Mouse (Mus musculus): ENCODE data around the gene Ogfod3. TPM values are rescaled to one million over a fixed set of nuclear protein-coding genes. Genes with fewer than 3 reads are reported as not detected.

Ogfod3 gene
- total RNA-seq (2012; rRNA removed) (10.1 and 12.7 TPM in 2 replicates), polyA plus RNA-seq (2012; ENCODE audit: insufficient read depth in 1 of 2, insufficient read length in 2 of 2, low read depth in 1 of 2, low replicate concordance in 2 of 2, missing spikeins in 1 of 2) (10 to 100 TPM in 1 of 2 experiments, not detected in 1; 12.3 TPM)

DNA sequence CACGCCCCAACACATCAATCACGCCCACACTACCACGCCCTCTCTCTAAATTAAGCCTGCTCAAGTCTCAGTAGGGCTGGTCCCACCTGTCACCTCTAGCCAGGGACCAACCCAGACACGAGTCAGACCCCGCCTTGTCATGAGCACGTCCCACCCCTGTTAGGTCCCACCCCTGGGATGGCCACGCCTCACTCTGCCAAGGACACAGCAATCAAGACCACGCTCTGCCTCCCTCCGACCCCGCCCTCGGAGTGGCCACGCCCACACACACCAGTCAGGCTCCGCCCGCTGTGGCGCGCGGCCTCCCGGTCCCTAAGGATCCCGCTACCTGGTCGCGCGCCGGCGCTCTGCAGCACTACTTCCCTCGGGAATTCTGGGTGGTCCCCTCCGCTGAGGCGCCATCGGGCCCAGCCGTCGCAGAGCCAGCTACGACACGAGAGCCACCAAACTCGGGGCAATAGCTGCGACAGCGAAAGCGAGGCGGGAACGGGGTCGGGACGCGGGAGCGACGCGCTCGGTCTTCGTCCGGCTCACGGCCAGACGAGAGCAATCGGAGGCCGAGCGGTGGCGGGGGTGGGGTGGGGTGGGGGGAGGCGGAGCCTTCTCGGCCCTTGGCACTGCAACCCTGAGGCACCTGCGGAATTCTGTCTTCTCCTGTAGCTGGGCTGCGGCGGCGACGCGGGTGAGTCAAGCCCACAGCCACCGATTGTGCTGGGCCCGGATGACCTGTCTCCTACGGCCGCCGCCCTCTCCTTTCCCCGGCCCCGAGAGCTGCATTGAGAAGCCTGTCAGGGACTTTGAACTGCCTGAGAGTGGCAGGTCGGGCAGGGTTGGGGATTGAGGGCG lies at the start of gene Ogfod3, which contains the start of gene Hexdc:
Gene Ogfod3 (minus strand): TSS at position 551 of the 846 bp plus-strand sequence.
Gene Hexdc (plus strand): TSS at position 273 of the 846 bp plus-strand sequence.
- Histone ChIP-seq H3K36me3 (ENCODE audit: control insufficient read depth in 1 of 2, insufficient read depth in 2 of 2, low read length in 2 of 2) (peaks cover 0 to 2% of the 10 kb centered on the region in 2 experiments; a peak in 1 of 4 replicates), H3K4me1 (ENCODE audit: control insufficient read depth in 1 of 2, insufficient read depth in 2 of 2, low read length in 2 of 2) (peaks cover 0 to 4% of the 10 kb centered on the region in 2 experiments; a peak in 1 of 4 replicates), H3K27ac (ENCODE audit: control insufficient read depth, low read depth, low read length) (peak within 1 kb of the TSS; percentile 35), H3K9me3 (replicated peaks; ENCODE audit: insufficient read depth, low read length) (no peaks in the 10 kb centered on the region), H3K79me2 (ENCODE audit: control insufficient read depth, insufficient read depth, low read length, poor library complexity) (no peaks in the 10 kb centered on the region; the same call in 1 of the 2 replicates), H3K9ac (ENCODE audit: control insufficient read depth, low read depth, low read length, poor library complexity, severe bottlenecking) (peak within 1 kb of the TSS; percentile 73), H3K27me3 (ENCODE audit: control insufficient read depth in 1 of 2, insufficient read depth in 2 of 2, low read length in 2 of 2) (no peaks in the 10 kb centered on the region), H3K4me3 (ENCODE audit: control insufficient read depth in 1 of 2, insufficient read depth in 1 of 2, low read depth in 2 of 2, low read length in 2 of 2) (peak within 1 kb of the TSS; percentile 65 to 81)
- TF ChIP-seq ZMIZ1 (IDR thresholded peaks at IDR 0.05; ENCODE audit: low read depth, low read length) (peak; percentile 58; the same call in 1 of the 2 replicates), ELF1 (IDR thresholded peaks at IDR 0.05; ENCODE audit: low read depth, low read length) (peak; percentile 27; the same call in 1 of the 2 replicates), MAFK (IDR thresholded peaks at IDR 0.05; ENCODE audit: borderline replicate concordance, low read depth, low read length) (no peak), BHLHE40 (IDR thresholded peaks at IDR 0.05; ENCODE audit: borderline replicate concordance, low read depth, low read length) (no peak), EP300 (IDR thresholded peaks at IDR 0.05; ENCODE audit: low read depth in 1 of 2, low read length in 2 of 2) (no peak), TBP (IDR thresholded peaks at IDR 0.05; ENCODE audit: low read depth, low read length) (no peak), MAZ (IDR thresholded peaks at IDR 0.05; ENCODE audit: low read depth, low read length) (peak; percentile 99), ZC3H11A (IDR thresholded peaks at IDR 0.05; ENCODE audit: low read depth, low read length) (no peak), MXI1 (IDR thresholded peaks at IDR 0.05; ENCODE audit: low read depth, low read length) (peak; percentile 92; the same call in 1 of the 2 replicates), RCOR1 (IDR thresholded peaks at IDR 0.05; ENCODE audit: low read depth, low read length) (no peak), POLR2AphosphoS2 (IDR thresholded peaks at IDR 0.05; ENCODE audit: low read length) (peak; percentile 90), CTCF (IDR thresholded peaks at IDR 0.05 in 2 of 3, conservative IDR thresholded peaks at IDR 0.05 in 1 of 3; ENCODE audit: control insufficient read depth in 1 of 3, insufficient read depth in 1 of 3, low read depth in 2 of 3, low read length in 3 of 3, poor library complexity in 1 of 3, severe bottlenecking in 1 of 3) (peak in 1 of 3 experiments; percentile 8; a peak in 1 of 6 replicates), POLR2A (IDR thresholded peaks at IDR 0.05; ENCODE audit: control insufficient read depth in 1 of 2, insufficient read depth in 1 of 2, low read depth in 1 of 2, low read length in 2 of 2, poor library complexity in 1 of 2) (peak; percentile 64 to 87; a peak in 3 of 4 replicates), CHD2 (IDR thresholded peaks at IDR 0.05; ENCODE audit: low read length) (no peak), CHD1 (IDR thresholded peaks at IDR 0.05; ENCODE audit: low read depth, low read length) (no peak), NELFE (IDR thresholded peaks at IDR 0.05; ENCODE audit: low read depth, low read length) (peak; percentile 86), SIN3A (IDR thresholded peaks at IDR 0.05; ENCODE audit: low read length) (peak; percentile 76), NRF1 (IDR thresholded peaks at IDR 0.05; ENCODE audit: insufficient read depth, low read depth, low read length, poor library complexity, severe bottlenecking) (peak; percentile 50; the same call in 1 of the 2 replicates), TCF12 (IDR thresholded peaks at IDR 0.05; ENCODE audit: low read depth, low read length) (no peak), USF2 (IDR thresholded peaks at IDR 0.05; ENCODE audit: borderline replicate concordance in 1 of 2, insufficient read depth in 1 of 2, low read depth in 1 of 2, low read length in 2 of 2) (no peak), E2F4 (IDR thresholded peaks at IDR 0.05; ENCODE audit: borderline replicate concordance, low read depth, low read length) (peak; percentile 68; the same call in 1 of the 2 replicates), HCFC1 (IDR thresholded peaks at IDR 0.05; ENCODE audit: low read depth, low read length) (peak; percentile 83), MAX (IDR thresholded peaks at IDR 0.05; ENCODE audit: low read length) (peak; percentile 53)
- DNase-seq (ENCODE audit: low read depth, low spot score): peak; percentile 100
